Mouse (Mus musculus) kidney, adult 2 months (tissue): Measurements from ENCODE around the gene Cplx2.

Experiments used
- CTCF ChIP-seq: fragments of 200-500 bp; conservative IDR thresholded peaks from 2 replicates; pipeline ENCODE4 v1.5.1; 2011; ENCODE audit warnings: low read depth, mild to moderate bottlenecking, control low read depth, low read length, moderate library complexity, mixed read lengths; ENCODE audit not compliant: insufficient read depth, insufficient read length
- POLR2A ChIP-seq: fragments of 200-500 bp; IDR thresholded peaks from one replicate; pipeline ENCODE4 v1.6.1; 2011; ENCODE audit warnings: low read depth, low read length, control low read depth

DNA sequence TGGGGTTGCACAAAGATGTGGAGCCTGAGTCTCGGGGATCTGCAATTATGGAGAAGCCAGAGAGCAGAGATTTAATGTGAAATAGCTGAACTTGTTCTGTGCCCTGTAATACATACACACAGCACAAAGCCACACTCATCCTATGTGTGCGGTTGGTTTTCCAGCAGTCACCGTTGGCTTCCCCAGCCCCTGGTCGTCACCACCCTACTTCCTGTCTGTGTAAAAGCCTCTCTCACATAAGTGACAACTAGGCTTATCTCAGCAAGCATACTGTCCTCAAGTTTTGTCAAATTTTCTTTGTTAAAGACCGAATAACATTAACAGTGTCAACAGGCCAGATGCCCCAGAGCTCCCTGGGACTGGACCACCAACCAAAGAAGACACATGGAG, 30.0 kb downstream of the Cplx2 start:
- no peak for TF ChIP-seq POLR2A
- no peak for TF ChIP-seq CTCF
